Mouse (Mus musculus) heart, embryonic 11.5 days (tissue): ENCODE results near the gene Inka1. TPM values are rescaled to one million over a fixed set of nuclear protein-coding genes. Genes with fewer than 3 reads are reported as not detected.

Experiments
- ATAC-seq: fragments of 200-750 bp; cut with Nextera tagmentation; replicated peaks from 2 replicates; pipeline ENCODE4 v1.8.0; 2017; ENCODE audit warnings: moderate library complexity; ENCODE audit not compliant: insufficient number of reproducible peaks, low FRiP score, low TSS enrichment
- H3K27ac ChIP-seq: fragments of 300-500 bp; sonication (generic); 2 replicates; pipeline ENCODE4 v1.5.1; 2014; ENCODE audit warnings: mild to moderate bottlenecking, low read depth, low read length
- H3K27me3 ChIP-seq: fragments of 300-500 bp; sonication (generic); 2 replicates; pipeline ENCODE4 v1.6.1; 2014; ENCODE audit warnings: mild to moderate bottlenecking, low read length, mixed read lengths; ENCODE audit not compliant: control insufficient read depth, insufficient read depth
- H3K36me3 ChIP-seq: fragments of 300-500 bp; sonication (generic); 2 replicates; pipeline ENCODE4 v1.6.1; 2014; ENCODE audit warnings: mild to moderate bottlenecking, low read length, moderate library complexity, mixed read lengths; ENCODE audit not compliant: control insufficient read depth, insufficient read depth
- H3K4me1 ChIP-seq: fragments of 300-500 bp; sonication (generic); 2 replicates; pipeline ENCODE4 v1.6.1; 2014; ENCODE audit warnings: low read length; ENCODE audit not compliant: control insufficient read depth, insufficient read depth
- H3K4me2 ChIP-seq: fragments of 300-500 bp; sonication (generic); 2 replicates; pipeline ENCODE4 v1.6.1; 2014; ENCODE audit warnings: mild to moderate bottlenecking, moderate library complexity
- H3K4me3 ChIP-seq: fragments of 300-500 bp; sonication (generic); 2 replicates; pipeline ENCODE4 v1.5.1; 2014; ENCODE audit warnings: low read depth, low read length
- H3K9ac ChIP-seq: fragments of 300-500 bp; sonication (generic); 2 replicates; pipeline ENCODE4 v1.6.1; 2014; ENCODE audit warnings: mild to moderate bottlenecking, low read depth, low read length, moderate library complexity
- H3K9me3 ChIP-seq: fragments of 300-500 bp; sonication (generic); replicated peaks from 2 replicates; pipeline ENCODE4 v1.6.1; 2016; ENCODE audit warnings: low read length; ENCODE audit not compliant: control insufficient read depth
- WGBS: fragments of 180-500 bp; shearing (Covaris S2); extraction: QIAGEN DNeasy Blood & Tissue Kit; methylation state at CpG from one replicate; pipeline ENCODE4 v1.1.7; 2014; ENCODE audit not compliant: insufficient replicate concordance; 5-methylcytosine and 5-hydroxymethylcytosine counted together
- polyA plus RNA-seq: library from polyadenylated mRNA; unstranded; fragments of >200 nt; fragmentation: Nextera tagmentation; extraction: Ambion mirVana; gene quantifications from 2 replicates; pipeline ENCODE4 v1.2.1, GENCODE M21; 2014

Inka1 gene
- polyA plus RNA-seq, 1 experiment from 2014 or later, result 66.6 TPM

DNA sequence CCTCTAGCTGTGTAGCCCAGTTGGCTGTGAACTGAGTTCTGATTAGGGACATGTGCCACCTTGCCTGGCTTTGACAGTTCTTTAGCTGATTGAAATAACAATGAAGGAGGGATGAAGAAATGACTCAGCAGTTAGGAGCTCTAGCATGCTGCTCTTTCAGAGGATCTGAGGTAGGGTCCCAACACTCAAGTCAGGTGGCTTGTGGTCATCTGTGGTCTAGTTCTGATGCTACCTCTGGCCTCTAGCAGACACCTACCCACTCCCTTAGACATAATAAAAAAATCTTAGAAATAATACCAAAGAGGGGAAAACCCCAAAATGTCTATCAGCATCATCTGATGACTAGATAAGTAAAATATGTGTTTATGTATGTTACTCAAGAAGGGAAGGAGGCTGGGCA lies 24.7 kb upstream of the Inka1 start:
- Histone ChIP-seq H3K9me3 (no peaks in the 10 kb centered on the region), H3K36me3 (peaks cover 7% of the 10 kb centered on the region), H3K4me2 (no peak overlapping the region), H3K9ac (no peak overlapping the region), H3K4me3 (no peak overlapping the region), H3K27me3 (no peaks in the 10 kb centered on the region), H3K27ac (no peak overlapping the region), H3K4me1 (peaks cover under 1% of the 10 kb centered on the region; the same call in 1 of the 2 replicates)
- ATAC-seq, result no peak

DNA sequence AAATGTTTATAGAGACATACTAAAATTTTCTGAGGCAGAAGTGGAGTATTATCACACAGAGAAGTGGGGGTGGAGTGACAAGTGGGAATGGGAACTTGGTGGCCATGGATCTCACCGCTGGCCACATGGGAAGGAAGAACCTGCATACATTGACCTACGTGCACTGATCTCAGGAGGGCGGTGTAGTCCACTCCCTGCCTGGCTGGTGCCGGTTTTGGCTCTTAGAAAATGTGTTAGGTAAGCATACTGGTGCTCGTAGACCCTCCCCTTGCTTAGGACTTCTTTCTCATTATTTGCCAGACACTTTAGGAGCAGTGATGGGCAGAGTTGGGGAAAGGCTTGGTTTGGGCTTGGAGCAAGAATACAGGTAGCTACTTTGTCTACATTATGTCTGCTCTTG lies 22.4 kb upstream of the Inka1 start:
- Histone ChIP-seq H3K4me1 (peaks cover 18% of the 10 kb centered on the region), H3K9me3 (no peaks in the 10 kb centered on the region), H3K9ac (no peak overlapping the region), H3K4me2 (no peak overlapping the region), H3K4me3 (no peak overlapping the region), H3K27ac (no peak overlapping the region), H3K27me3 (no peaks in the 10 kb centered on the region), H3K36me3 (peaks cover 7% of the 10 kb centered on the region)
- ATAC-seq, result no peak
- 88% methylated on average over 5 of the region's 5 CpGs for WGBS

DNA sequence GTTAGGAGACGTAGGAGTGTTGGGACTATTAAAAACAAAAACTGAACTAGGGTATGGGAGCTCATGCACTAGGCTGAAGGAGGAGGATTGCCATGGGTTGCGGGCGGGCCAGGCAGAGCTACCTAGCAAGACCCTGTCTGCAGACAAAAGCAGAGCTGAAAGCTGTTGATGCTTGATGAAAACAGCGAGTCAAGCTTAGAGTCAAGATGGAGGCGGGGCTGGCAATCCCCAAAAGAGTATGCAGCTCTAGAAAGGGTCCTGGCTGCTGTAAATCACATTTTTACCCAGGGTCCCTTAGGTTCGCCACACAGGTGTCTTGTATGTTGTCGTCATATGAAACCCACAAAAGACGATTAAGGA lies 17.8 kb upstream of the Inka1 start:
- Histone ChIP-seq H3K36me3 (no peaks in the 10 kb centered on the region; the same call in 1 of the 2 replicates), H3K9me3 (no peaks in the 10 kb centered on the region), H3K4me3 (peak overlapping the region; percentile 98), H3K27ac (no peak overlapping the region), H3K9ac (peak overlapping the region; percentile 97), H3K4me2 (peak overlapping the region; percentile 77), H3K27me3 (no peaks in the 10 kb centered on the region), H3K4me1 (peaks cover 21% of the 10 kb centered on the region)
- ATAC-seq, result no peak
- WGBS, result 33% methylated on average over 8 of the region's 8 CpGs

DNA sequence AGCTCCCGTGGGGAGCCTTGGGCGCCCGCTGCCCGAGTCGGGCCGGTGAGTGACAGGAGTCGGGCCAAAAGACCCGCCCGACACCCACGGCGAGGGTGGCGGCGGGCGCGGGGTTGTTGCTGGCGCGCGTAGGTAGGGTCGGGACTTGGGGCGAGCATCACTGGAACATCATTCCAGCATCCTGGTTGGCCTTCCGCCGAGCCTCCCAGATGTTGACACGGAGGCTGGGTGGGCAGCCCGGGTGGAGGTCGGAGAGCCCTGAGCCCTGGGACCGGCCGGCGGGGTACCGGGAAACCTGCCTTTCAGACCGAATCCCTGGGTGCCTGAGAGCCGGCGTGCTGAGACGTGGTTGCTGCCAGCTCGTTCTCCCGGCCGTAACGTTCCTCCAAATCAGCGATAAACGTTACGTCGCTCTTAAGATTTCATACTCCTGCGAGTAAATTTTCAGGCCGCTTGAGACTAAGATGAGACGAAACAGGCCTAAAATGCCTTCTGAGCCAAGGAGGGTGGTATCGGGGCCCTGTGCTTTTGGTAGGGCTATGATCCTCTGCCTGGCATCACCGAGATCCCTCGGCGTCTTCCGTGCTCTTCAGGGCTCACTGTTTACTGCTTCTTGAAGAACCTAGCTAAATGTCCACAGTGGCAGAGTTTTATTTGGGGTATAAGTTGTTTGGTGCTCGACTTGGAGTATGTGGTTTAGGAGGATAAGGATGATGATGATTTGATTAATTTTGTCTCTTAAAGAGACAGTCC lies 17.3 kb upstream of the Inka1 start:
- H3K4me2 ChIP-seq, result peak overlapping the region; percentile 77
- peaks cover 21% of the 10 kb centered on the region for H3K4me1 ChIP-seq
- H3K27me3 ChIP-seq, result no peaks in the 10 kb centered on the region
- peak overlapping the region; percentile 97 for H3K9ac ChIP-seq
- peak overlapping the region; percentile 98 for H3K4me3 ChIP-seq
- no peaks in the 10 kb centered on the region for H3K9me3 ChIP-seq
- no peaks in the 10 kb centered on the region for H3K36me3 ChIP-seq
- peak; percentile 32 for ATAC-seq
- under 1% methylated on average over 50 of the region's 50 CpGs for WGBS
- peak overlapping the region; percentile 93 for H3K27ac ChIP-seq

DNA sequence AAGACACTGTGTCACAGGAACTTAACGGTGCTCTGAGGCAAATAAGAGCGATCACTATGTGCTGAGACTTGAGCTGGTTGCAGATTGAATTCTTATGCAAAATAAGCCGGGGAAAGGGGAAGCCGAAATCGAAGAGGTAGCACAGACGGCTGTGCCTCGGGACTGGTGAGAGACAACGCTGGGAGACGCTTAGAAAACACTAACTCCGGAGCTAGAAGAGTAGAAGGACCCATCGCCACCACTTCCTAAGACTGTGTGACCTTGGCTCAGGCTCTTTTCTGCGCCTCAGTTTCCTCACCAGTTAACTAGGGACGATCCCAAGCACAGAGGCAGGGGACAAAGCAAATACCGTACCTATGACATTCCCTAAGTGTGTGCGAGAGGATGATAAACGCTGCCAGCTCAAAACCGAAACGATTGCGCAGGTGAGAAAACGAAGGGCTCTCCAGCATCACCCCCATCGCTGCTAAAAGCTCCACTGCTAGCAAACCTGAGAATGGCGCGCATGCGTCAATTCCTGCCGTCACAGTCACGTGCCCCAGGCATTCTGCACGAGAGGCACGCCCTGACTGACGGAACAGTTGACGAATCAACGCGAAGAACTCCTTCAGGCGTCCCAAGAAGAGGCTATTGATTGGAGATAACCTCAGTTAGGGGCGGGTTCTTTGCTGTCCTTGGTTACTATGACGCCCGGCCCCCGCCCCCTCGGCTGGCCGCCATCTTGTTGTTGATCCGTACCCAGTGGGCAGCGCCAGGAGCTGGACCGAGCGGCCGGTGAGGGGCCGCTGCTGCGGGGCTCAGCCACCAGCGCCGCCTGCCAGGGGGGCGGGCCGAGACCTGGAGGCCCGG lies 16.5 kb upstream of the Inka1 start, which contains the start of gene Ip6k1:
Gene Ip6k1, plus strand, starts transcription at position 580 of the 849 bp plus-strand sequence.
- ATAC-seq, result peak; percentile 97
- Histone ChIP-seq H3K9ac (peak within 1 kb of the TSS; percentile 97), H3K4me2 (peak within 1 kb of the TSS; percentile 95), H3K27me3 (no peaks in the 10 kb centered on the region), H3K27ac (peak within 1 kb of the TSS; percentile 93), H3K36me3 (no peaks in the 10 kb centered on the region), H3K9me3 (no peaks in the 10 kb centered on the region), H3K4me3 (peak within 1 kb of the TSS; percentile 98), H3K4me1 (peaks cover 21% of the 10 kb centered on the region)
- WGBS, result under 1% methylated on average over 50 of the region's 51 CpGs

DNA sequence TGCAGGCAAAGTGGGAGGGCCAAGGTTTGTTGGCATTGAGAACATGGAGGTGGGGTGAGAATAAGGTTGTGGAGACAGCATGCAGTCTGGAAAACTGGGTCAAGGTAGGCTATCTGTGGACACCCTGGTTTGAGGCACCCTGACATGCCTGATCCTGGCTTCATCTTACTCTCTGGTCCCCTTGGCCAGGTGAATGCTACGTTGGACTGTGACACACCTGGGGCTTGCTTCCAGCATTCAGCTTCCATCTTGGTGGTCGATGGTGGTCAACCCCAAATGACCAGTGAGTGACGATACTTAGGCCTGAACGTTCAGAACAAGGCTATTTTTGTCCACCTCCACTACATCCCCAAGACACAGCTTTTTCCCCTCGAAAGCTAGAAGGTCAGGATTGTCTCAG lies 10.4 kb upstream of the Inka1 start, which contains the start of gene Gm20662:
Gene Gm20662, plus strand, starts transcription at position 301 of the 400 bp plus-strand sequence.
- WGBS, result 83% methylated on average over 5 of the region's 5 CpGs
- H3K36me3 ChIP-seq, result no peaks in the 10 kb centered on the region
- ATAC-seq, result no peak
- H3K27ac ChIP-seq, result no peak within 1 kb of the TSS
- no peak within 1 kb of the TSS for H3K4me3 ChIP-seq
- H3K27me3 ChIP-seq, result no peaks in the 10 kb centered on the region
- peaks cover 6% of the 10 kb centered on the region for H3K4me1 ChIP-seq
- H3K4me2 ChIP-seq, result no peak within 1 kb of the TSS
- no peak within 1 kb of the TSS for H3K9ac ChIP-seq
- no peaks in the 10 kb centered on the region for H3K9me3 ChIP-seq

DNA sequence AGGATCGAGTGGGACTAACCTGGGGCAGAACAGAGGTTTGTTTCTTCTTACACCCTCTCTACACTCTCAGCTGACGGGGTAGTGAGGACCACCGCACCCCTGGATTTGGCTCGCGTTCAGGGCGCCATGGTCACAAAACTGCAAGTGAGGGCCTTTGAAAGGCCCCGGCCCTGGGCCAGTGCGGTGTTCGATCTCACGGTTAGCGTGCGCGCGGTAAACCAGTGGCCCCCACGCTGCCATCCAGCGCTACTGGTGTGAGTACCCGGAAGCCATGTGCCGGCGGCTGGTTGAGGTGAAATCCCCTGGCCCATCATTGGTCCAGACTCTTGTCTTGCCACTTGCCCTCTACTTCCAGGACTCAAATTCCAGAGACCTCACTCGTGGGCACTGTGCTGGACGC lies 9.8 kb upstream of the Inka1 start:
- H3K9ac ChIP-seq, result no peak overlapping the region
- peaks cover 6% of the 10 kb centered on the region for H3K4me1 ChIP-seq
- H3K4me2 ChIP-seq, result no peak overlapping the region
- no peak for ATAC-seq
- WGBS, result 93% methylated on average over 21 of the region's 21 CpGs
- no peak overlapping the region for H3K4me3 ChIP-seq
- no peak overlapping the region for H3K27ac ChIP-seq
- H3K27me3 ChIP-seq, result no peaks in the 10 kb centered on the region
- no peaks in the 10 kb centered on the region for H3K9me3 ChIP-seq
- no peaks in the 10 kb centered on the region for H3K36me3 ChIP-seq

DNA sequence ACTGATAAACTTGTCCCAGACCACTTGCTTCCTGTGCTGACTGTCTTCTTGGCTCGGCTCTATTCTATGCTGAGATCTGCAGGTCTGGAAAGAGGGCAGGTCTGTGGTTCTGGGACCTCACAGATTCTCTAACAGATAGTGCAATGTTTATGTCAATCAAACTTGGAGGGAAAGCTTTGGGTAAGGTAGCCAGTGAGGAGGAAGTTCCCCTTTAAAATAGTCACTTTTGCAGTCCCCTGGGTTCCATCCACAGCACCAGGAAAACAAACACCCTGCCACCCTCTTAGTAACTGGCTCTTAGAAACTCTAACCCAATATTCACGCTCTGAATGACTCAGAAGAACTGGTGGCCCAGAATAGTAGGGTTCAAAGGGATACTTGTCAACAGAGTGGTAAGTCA lies 8.8 kb upstream of the Inka1 start:
- Histone ChIP-seq H3K4me3 (no peak overlapping the region), H3K9ac (no peak overlapping the region), H3K36me3 (no peaks in the 10 kb centered on the region), H3K4me2 (no peak overlapping the region), H3K27me3 (no peaks in the 10 kb centered on the region), H3K9me3 (no peaks in the 10 kb centered on the region), H3K27ac (peak overlapping the region; percentile 17; the same call in 1 of the 2 replicates), H3K4me1 (peaks cover 6% of the 10 kb centered on the region)
- no peak for ATAC-seq
- WGBS, result 21% methylated on average over 2 of the region's 2 CpGs
